Mouse (Mus musculus) MEL (cell line): ENCODE results near the gene Cyp26a1. TPM values are rescaled to one million over a fixed set of nuclear protein-coding genes. Genes with fewer than 3 reads are reported as not detected.
A peak's percentile ranks its signal among the peaks of the same experiment; 100 is the strongest.

Experiments used
- DNase-seq: peaks from one replicate; pipeline ENCODE4 v3.0.0; 2011; ENCODE audit warnings: low read depth, low spot score
- H3K27ac ChIP-seq: 2 replicates; pipeline ENCODE4 v1.5.1; 2012; ENCODE audit warnings: low read depth, mild to moderate bottlenecking, control low read depth, low read length, moderate library complexity; ENCODE audit not compliant: control insufficient read depth
- H3K27me3 ChIP-seq, 2 experiments: fragments of 150-350 bp in 1 of 2; sonication (generic) in 1 of 2; 2 replicates each; pipeline ENCODE4 v1.6.1; 2012; ENCODE audit warnings: low read length in 2 of 2, mild to moderate bottlenecking in 2 of 2, improper control_type of control experiment in 1 of 2, moderate library complexity in 1 of 2; ENCODE audit not compliant: insufficient read depth in 2 of 2, control insufficient read depth in 1 of 2
- H3K36me3 ChIP-seq, 2 experiments: 2 replicates each; pipeline ENCODE4 v1.6.1; 2012 to 2014; ENCODE audit warnings: low read length in 2 of 2, improper control_type of control experiment in 1 of 2, inconsistent platforms in 1 of 2, mild to moderate bottlenecking in 1 of 2; ENCODE audit not compliant: insufficient read depth in 2 of 2, control insufficient read depth in 1 of 2
- H3K4me1 ChIP-seq, 2 experiments: fragments of 150-350 bp in 1 of 2; sonication (generic) in 1 of 2; 2 replicates each; pipeline ENCODE4 v1.6.1; 2012; ENCODE audit warnings: low read length in 2 of 2, improper control_type of control experiment in 1 of 2, mild to moderate bottlenecking in 1 of 2; ENCODE audit not compliant: insufficient read depth in 2 of 2, control insufficient read depth in 1 of 2
- H3K4me3 ChIP-seq, 2 experiments: fragments of 150-350 bp in 1 of 2; sonication (generic) in 1 of 2; 2 replicates each; pipeline ENCODE4 v1.5.1; 2012; ENCODE audit warnings: low read depth in 2 of 2, low read length in 2 of 2, mild to moderate bottlenecking in 2 of 2, moderate library complexity in 2 of 2, control low read depth in 1 of 2, improper control_type of control experiment in 1 of 2; ENCODE audit not compliant: control insufficient read depth in 1 of 2, insufficient read depth in 1 of 2
- H3K79me2 ChIP-seq: 2 replicates; pipeline ENCODE4 v1.6.1; 2012; ENCODE audit warnings: mild to moderate bottlenecking, low read length, moderate library complexity; ENCODE audit not compliant: control insufficient read depth, poor library complexity, insufficient read depth
- H3K9ac ChIP-seq: 2 replicates; pipeline ENCODE4 v1.6.1; 2012; ENCODE audit warnings: low read depth, mild to moderate bottlenecking, control low read depth, low read length, moderate library complexity; ENCODE audit not compliant: control insufficient read depth, poor library complexity, severe bottlenecking
- H3K9me3 ChIP-seq: fragments of 150-350 bp; sonication (generic); replicated peaks from 2 replicates; pipeline ENCODE4 v1.6.1; 2012; ENCODE audit warnings: mild to moderate bottlenecking, low read length, improper control_type of control experiment, moderate library complexity; ENCODE audit not compliant: insufficient read depth
- CHD1 ChIP-seq: IDR thresholded peaks from 2 replicates; pipeline ENCODE4 v1.6.1; 2012; ENCODE audit warnings: low read depth, mild to moderate bottlenecking, inconsistent platforms, low read length, improper control_type of control experiment
- ELF1 ChIP-seq: IDR thresholded peaks from 2 replicates; pipeline ENCODE4 v1.6.1; 2014; ENCODE audit warnings: low read depth, mild to moderate bottlenecking, inconsistent platforms, low read length, improper control_type of control experiment, moderate library complexity
- ETS1 ChIP-seq: IDR thresholded peaks from 2 replicates; pipeline ENCODE4 v1.6.1; 2012; ENCODE audit warnings: low read depth, mild to moderate bottlenecking, inconsistent platforms, low read length, improper control_type of control experiment, moderate library complexity
- KAT2A ChIP-seq: conservative IDR thresholded peaks from 2 replicates; pipeline ENCODE4 v1.6.1; 2012; ENCODE audit warnings: low read depth, low read length, improper control_type of control experiment, inconsistent platforms
- MAFK ChIP-seq: IDR thresholded peaks from 2 replicates; pipeline ENCODE4 v1.6.1; 2011; ENCODE audit warnings: low read depth, mild to moderate bottlenecking, low read length, improper control_type of control experiment, borderline replicate concordance
- MAX ChIP-seq: IDR thresholded peaks from 2 replicates; pipeline ENCODE4 v1.6.1; 2011; ENCODE audit warnings: low read length, improper control_type of control experiment
- MEF2A ChIP-seq: IDR thresholded peaks from 2 replicates; pipeline ENCODE4 v1.6.1; 2014; ENCODE audit warnings: low read depth, mild to moderate bottlenecking, inconsistent platforms, low read length, improper control_type of control experiment; ENCODE audit not compliant: poor library complexity, insufficient replicate concordance, severe bottlenecking; ENCODE audit errors: extremely low read depth
- MXI1 ChIP-seq: IDR thresholded peaks from 2 replicates; pipeline ENCODE4 v1.6.1; 2011; ENCODE audit warnings: mild to moderate bottlenecking, low read depth, low read length, improper control_type of control experiment
- MYB ChIP-seq: IDR thresholded peaks from 2 replicates; pipeline ENCODE4 v1.6.1; 2011; ENCODE audit warnings: mild to moderate bottlenecking, low read depth, low read length, improper control_type of control experiment
- NELFE ChIP-seq: IDR thresholded peaks from 2 replicates; pipeline ENCODE4 v1.6.1; 2011; ENCODE audit warnings: low read depth, low read length, improper control_type of control experiment
- POLR2AphosphoS5 ChIP-seq: IDR thresholded peaks from 2 replicates; pipeline ENCODE4 v1.6.1; 2012; ENCODE audit warnings: low read depth, borderline replicate concordance, mild to moderate bottlenecking, inconsistent platforms, low read length, moderate library complexity, mixed read lengths
- SIN3A ChIP-seq: IDR thresholded peaks from 2 replicates; pipeline ENCODE4 v1.6.1; 2012; ENCODE audit warnings: low read length, improper control_type of control experiment, inconsistent platforms
- SMC3 ChIP-seq: IDR thresholded peaks from 2 replicates; pipeline ENCODE4 v1.6.1; 2011; ENCODE audit warnings: low read depth, low read length, improper control_type of control experiment
- TAL1 ChIP-seq: IDR thresholded peaks from 2 replicates; pipeline ENCODE4 v1.6.1; 2012; ENCODE audit warnings: mild to moderate bottlenecking, inconsistent platforms, low read length, moderate library complexity, mixed read lengths
- TBP ChIP-seq: IDR thresholded peaks from 2 replicates; pipeline ENCODE4 v1.8.0; 2011; ENCODE audit warnings: low read depth, low read length, improper control_type of control experiment
- TCF12 ChIP-seq: IDR thresholded peaks from 2 replicates; pipeline ENCODE4 v1.6.1; 2014; ENCODE audit warnings: low read depth, mild to moderate bottlenecking, inconsistent platforms, low read length, improper control_type of control experiment, moderate library complexity
- UBTF ChIP-seq: IDR thresholded peaks from 2 replicates; pipeline ENCODE4 v1.6.1; 2012; ENCODE audit warnings: low read depth, mild to moderate bottlenecking, inconsistent platforms, low read length, improper control_type of control experiment, moderate library complexity, borderline replicate concordance; ENCODE audit not compliant: insufficient read depth
- USF2 ChIP-seq, 2 experiments: IDR thresholded peaks; 2 replicates each; pipeline ENCODE4 v1.6.1; 2011 to 2012; ENCODE audit warnings: improper control_type of control experiment in 2 of 2, low read length in 2 of 2, borderline replicate concordance in 1 of 2, inconsistent platforms in 1 of 2, low read depth in 1 of 2, mild to moderate bottlenecking in 1 of 2; ENCODE audit not compliant: insufficient read depth in 1 of 2
- ZKSCAN1 ChIP-seq: IDR thresholded peaks from 2 replicates; pipeline ENCODE4 v1.6.1; 2012; ENCODE audit warnings: low read depth, mild to moderate bottlenecking, inconsistent platforms, low read length, improper control_type of control experiment, moderate library complexity
- ZMIZ1 ChIP-seq: IDR thresholded peaks from 2 replicates; pipeline ENCODE4 v1.6.1; 2012; ENCODE audit warnings: low read depth, mild to moderate bottlenecking, inconsistent platforms, low read length, improper control_type of control experiment, moderate library complexity
- ZNF384 ChIP-seq: IDR thresholded peaks from 2 replicates; pipeline ENCODE4 v1.6.1; 2012; ENCODE audit warnings: low read depth, mild to moderate bottlenecking, inconsistent platforms, low read length, improper control_type of control experiment
- polyA plus RNA-seq, 2 experiments: library from polyadenylated mRNA; stranded (reverse) in 1 of 2; unstranded in 1 of 2; fragments of >175 nt in 1 of 2; fragments of >200 nt in 1 of 2; gene quantifications; 2 replicates each; pipeline versions ENCODE4 v1.2.1 to v1.2.4; 2012; ENCODE audit warnings: low replicate concordance in 2 of 2, low read depth in 1 of 2; ENCODE audit not compliant: insufficient read length in 2 of 2, insufficient read depth in 1 of 2, missing spikeins in 1 of 2
- total RNA-seq: library from RNA; depleted of rRNA; stranded (reverse); fragments of 300-350 nt; gene quantifications from 2 replicates; pipeline ENCODE4 v1.2.3, GENCODE M21; 2012

The Cyp26a1 gene
- total and polyA plus RNA-seq, 3 experiments, result not detected

- no peak for TF ChIP-seq ZKSCAN1
- TF ChIP-seq TCF12, result peak; percentile 97
- TF ChIP-seq ETS1, result peak; percentile 75
Observed at GRCm38 (mm10) chr19:37667855-37668594, 29.6 kb upstream of the Cyp26a1 start (continued).

GRCm38 (mm10) chr19:37668657-37669056 is 28.9 kb upstream of the Cyp26a1 start:
- no peaks in the 10 kb centered on the region for H3K27me3 ChIP-seq
- no peaks in the 10 kb centered on the region for H3K79me2 ChIP-seq
- no peak overlapping the region for H3K9ac ChIP-seq
- H3K4me3 ChIP-seq, result no peak overlapping the region
- H3K36me3 ChIP-seq, result peaks cover 2 to 34% of the 10 kb centered on the region in 2 experiments; a peak in 3 of 4 replicates
- peak overlapping the region; percentile 15 for H3K27ac ChIP-seq
- no peak for DNase-seq
- TF ChIP-seq MAX, result no peak
- TF ChIP-seq ELF1, result no peak
- TF ChIP-seq TAL1, result no peak
- TF ChIP-seq MAFK, result no peak
- TF ChIP-seq KAT2A, result no peak
- no peak for TF ChIP-seq MYB
- TF ChIP-seq ZKSCAN1, result no peak
- TF ChIP-seq MXI1, result no peak; the same call in 1 of the 2 replicates
- no peak for TF ChIP-seq UBTF
- no peak for TF ChIP-seq TBP
- TF ChIP-seq ETS1, result no peak
- no peak for TF ChIP-seq NELFE
- no peak for TF ChIP-seq POLR2AphosphoS5
- no peak for TF ChIP-seq ZMIZ1
- TF ChIP-seq TCF12, result no peak
- TF ChIP-seq MEF2A, result no peak
- H3K9me3 ChIP-seq, result no peaks in the 10 kb centered on the region
- peaks cover 17 to 23% of the 10 kb centered on the region in 2 experiments for H3K4me1 ChIP-seq

GRCm38 (mm10) chr19:37669486-37669885 is 28.1 kb upstream of the Cyp26a1 start:
- Histone ChIP-seq H3K9me3 (no peaks in the 10 kb centered on the region), H3K27me3 (no peaks in the 10 kb centered on the region), H3K79me2 (no peaks in the 10 kb centered on the region), H3K4me3 (no peak overlapping the region), H3K4me1 (peaks cover 17 to 23% of the 10 kb centered on the region in 2 experiments), H3K36me3 (peaks cover 2 to 35% of the 10 kb centered on the region in 2 experiments; a peak in 3 of 4 replicates), H3K27ac (no peak overlapping the region), H3K9ac (no peak overlapping the region)
- TF ChIP-seq ZNF384, result no peak
- TF ChIP-seq USF2 (IDR thresholded peaks at IDR 0.05; ENCODE audit: borderline replicate concordance in 1 of 2, insufficient read depth in 1 of 2, low read depth in 1 of 2, low read length in 2 of 2), result no peak
- no peak for TF ChIP-seq SIN3A
- TF ChIP-seq UBTF, result no peak
- no peak for TF ChIP-seq CHD1
- TF ChIP-seq MAX, result no peak
- no peak for TF ChIP-seq SMC3
- no peak for TF ChIP-seq MYB
- TF ChIP-seq MXI1, result no peak
- DNase-seq, result no peak
